8 mouse cellular contexts compared by ENCODE assay signal in the genomic region with DNA sequence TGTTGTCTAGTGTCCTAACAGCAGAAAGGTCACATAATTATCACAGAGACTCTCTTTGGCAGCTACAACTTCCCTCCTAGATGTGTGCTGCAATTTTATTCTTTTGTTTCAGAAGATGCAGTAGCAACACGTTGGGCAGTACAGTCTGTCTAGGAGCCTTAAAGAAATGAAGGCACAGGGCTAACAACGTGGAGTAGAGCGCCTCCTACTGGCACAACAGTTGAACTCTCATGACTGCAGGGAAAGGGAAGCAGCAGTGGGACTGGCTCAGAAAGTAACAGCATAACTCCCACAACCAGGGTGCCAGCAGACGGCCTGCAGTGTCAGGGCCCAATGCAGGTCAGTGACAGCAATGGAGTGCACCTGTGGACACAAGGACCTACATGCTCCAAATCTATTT. TPM values are rescaled to one million over a fixed set of nuclear protein-coding genes. Genes with fewer than 3 reads are reported as not detected.
A peak's percentile ranks its signal among the peaks of the same experiment; 100 is the strongest.
DNase-seq lines count a peak whose midpoint lies in the region; ATAC-seq and TF ChIP-seq lines count a peak whose summit lies in the region.

No protein-coding gene starts in this region.

- intact Hi-C loops in left cerebral cortex, adult 2 months (cut with DNase I): loop anchor here (1.0 to 2.0 kb wide), 2 partner anchors 236 to 244 kb away; no protein-coding TSS in a partner anchor

- no peak overlapping the region for H3K4me3 ChIP-seq in left cerebral cortex, adult 2 months

- DNase-seq in WW6 (ENCODE audit: low read depth, low spot score): peak; percentile 39
- peak; percentile 76 to 82 for DNase-seq in cerebellum, postnatal 14 days
- DNase-seq in gastrocnemius, adult 18-20 months (ENCODE audit: low spot score): peak; percentile 63
- peak; percentile 51 to 59 for DNase-seq in left cerebral cortex, adult 2 months (ENCODE audit: extremely low spot score in 1 of 2, low spot score in 2 of 2)
- DNase-seq in right cerebral cortex, postnatal 14 days: peak; percentile 63
- peak; percentile 59 for DNase-seq in yolk sac, embryonic 10.5 days (ENCODE audit: low spot score)

- TF ChIP-seq CTCF in left cerebral cortex, adult 2 months (IDR thresholded peaks at IDR 0.05): peak; percentile 88

- no peak overlapping the region for H3K27ac ChIP-seq in left cerebral cortex, adult 2 months

- ATAC-seq in inflammation-experienced regulatory T-cells, adult 6 months: peak; percentile 73
- ATAC-seq in megakaryocyte-erythroid progenitor cell, adult 5-6 weeks (replicated peaks; ENCODE audit: low FRiP score, low TSS enrichment, poor library complexity, severe bottlenecking): peak; percentile 90

RNA-seq across cellular contexts. Expression of gene Aftph, which starts 50.4 kb away (rescaled TPM):
- 10 to 100 TPM; 18.1 to 22.2 TPM for total RNA-seq in gastrocnemius, adult 18-20 months (2021)
- polyA plus RNA-seq in inflammation-experienced regulatory T-cells, adult 6 months (2017; shearing (Covaris generic)): 10 to 100 TPM; 34.9 to 53.0 (median 49.6) TPM
- total RNA-seq in left cerebral cortex, adult 2 months (2021): 10 to 100 TPM; 92.0 to 92.7 TPM
- total RNA-seq in megakaryocyte-erythroid progenitor cell, adult 5-6 weeks (2014; fragmentation: Nextera tagmentation): 65.5 and 79.9 TPM in 2 replicates
- total RNA-seq in megakaryocyte-erythroid progenitor cell, adult 5-6 weeks (2017): 37.0 and 52.0 TPM in 2 replicates
